Mouse (Mus musculus): ENCODE results near the gene Tdo2.

DNA sequence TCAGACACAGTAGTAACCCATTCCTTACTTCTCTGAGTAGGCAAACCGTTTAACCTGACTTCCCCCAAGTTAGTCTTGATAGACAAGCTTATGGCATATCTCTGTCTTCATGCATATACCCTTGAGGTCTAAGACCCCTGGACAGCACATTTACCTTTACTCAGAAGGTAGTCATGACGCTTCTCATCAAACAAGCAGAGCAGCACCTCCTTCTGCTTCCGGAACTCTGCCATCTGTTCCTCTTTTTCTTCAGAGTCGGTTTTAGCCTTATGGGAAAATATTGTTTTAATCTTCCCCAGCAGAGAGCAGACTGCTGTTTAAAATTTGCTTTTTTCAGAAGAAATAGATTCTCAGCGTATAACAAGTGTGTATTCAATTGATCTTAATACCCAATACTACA is 12.2 kb downstream of the Tdo2 start:
- TF ChIP-seq POLR2A (IDR thresholded peaks at IDR 0.05; ENCODE audit: borderline replicate concordance, extremely low read depth, insufficient read depth, insufficient read length, poor library complexity, severe bottlenecking) (no peak), CTCF (IDR thresholded peaks at IDR 0.05; ENCODE audit: borderline replicate concordance, extremely low read depth, insufficient read depth, insufficient read length) (no peak)

Data from brain, embryonic 14.5 days (tissue).